Mouse (Mus musculus) retina, embryonic 14.5 days (tissue): Measurements from ENCODE around the gene Tecr.

Experiments used
- DNase-seq: peaks from one replicate; pipeline ENCODE4 v3.0.0-alpha.2; 2015; ENCODE audit warnings: low spot score

Tecr gene

DNA sequence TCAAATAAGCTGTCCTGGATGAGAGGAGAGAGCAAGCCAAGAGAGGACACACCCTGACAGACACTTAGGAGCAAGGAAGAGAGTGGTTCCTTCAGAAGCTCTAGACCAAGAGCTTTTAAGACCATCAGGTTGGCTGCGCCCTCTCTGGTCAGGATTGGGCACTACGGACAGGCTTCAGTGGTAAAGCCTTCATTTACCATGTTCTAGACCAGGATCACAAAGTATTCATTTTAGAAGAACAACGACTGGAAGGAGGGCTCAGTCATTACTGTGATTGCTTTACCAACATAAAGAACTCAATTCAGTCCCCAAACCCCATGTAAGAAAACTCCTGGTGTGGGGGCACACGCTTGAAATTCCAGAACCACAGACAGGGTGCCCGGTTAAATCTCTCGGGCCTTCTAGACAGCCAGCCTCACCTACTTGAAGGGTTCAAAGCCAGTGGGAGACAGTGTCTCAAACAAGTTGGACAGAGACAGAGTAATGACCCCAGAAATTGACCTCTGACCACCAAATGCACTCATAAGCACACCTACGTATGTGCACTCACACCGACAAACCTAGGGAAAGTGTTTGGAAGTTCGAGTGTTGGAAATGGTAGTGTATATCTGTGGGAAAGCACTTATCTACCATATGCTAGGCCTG, 41.9 kb downstream of the Tecr start:
- no peak for DNase-seq

GRCm38 (mm10) chr8:83563246-83563645, 44.5 kb downstream of the Tecr start:
- no peak for DNase-seq

DNA sequence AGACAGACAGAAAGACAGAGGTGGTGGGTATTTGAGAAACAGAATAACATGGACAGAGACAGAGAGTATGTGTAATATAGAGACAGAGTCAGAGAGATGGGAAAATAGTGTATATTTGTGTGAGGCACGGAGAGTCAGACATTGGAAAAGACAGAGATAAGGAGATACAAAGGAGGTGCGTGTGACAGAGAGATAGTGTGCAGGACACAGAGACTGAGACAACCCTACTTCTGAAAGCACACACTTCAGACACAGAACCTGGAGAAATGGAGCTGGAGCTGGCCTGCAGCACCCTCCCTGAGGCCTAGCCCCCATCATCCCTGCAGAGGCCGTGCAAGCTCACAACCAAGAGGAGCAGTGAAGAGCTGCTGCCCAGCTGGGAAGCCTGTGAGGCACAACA, 45.1 kb downstream of the Tecr start:
- DNase-seq, result no peak

- DNase-seq, result no peak
Observed at GRCm38 (mm10) chr8:83535736-83536135, 72.0 kb downstream of the Tecr start, which contains the start of gene Olfr370. Gene Olfr370, plus strand, starts transcription at chr8:83535780.

DNA sequence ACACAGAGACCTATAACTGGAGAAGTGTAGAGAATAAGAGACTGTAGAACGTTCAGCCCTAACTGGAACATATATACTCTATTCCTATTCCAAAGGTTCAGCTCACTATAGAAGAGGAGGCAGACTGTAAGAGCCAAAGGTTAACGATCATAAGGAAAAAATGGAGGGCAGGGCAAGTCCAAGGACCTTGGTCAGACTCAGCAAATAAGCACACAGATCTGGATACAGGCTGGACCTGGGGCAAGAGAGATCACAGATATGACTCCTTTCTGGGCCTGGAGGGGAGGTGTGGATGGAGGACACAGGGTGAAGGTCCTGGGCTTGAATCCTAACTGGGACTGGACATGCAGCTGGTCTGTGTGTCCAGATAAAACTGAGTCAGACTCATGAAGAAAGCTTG, 73.0 kb downstream of the Tecr start:
- DNase-seq, result no peak
